Mouse (Mus musculus) heart, postnatal 4 days (tissue): ENCODE measurements around the gene Cd33. TPM values are rescaled to one million over a fixed set of nuclear protein-coding genes. Genes with fewer than 3 reads are reported as not detected.
A peak's percentile ranks its signal among the peaks of the same experiment; 100 is the strongest.

ENCODE experiments used
- DNase-seq: peaks from one replicate; pipeline ENCODE4 v3.0.0; 2021
- total RNA-seq, 2 experiments: library from RNA; stranded (reverse); gene quantifications; 2 replicates each; pipeline ENCODE4 v1.2.3; 2021

Cd33 gene
- total RNA-seq, 2 experiments from 2014 or later = 1.7 to 2.1 TPM

DNA sequence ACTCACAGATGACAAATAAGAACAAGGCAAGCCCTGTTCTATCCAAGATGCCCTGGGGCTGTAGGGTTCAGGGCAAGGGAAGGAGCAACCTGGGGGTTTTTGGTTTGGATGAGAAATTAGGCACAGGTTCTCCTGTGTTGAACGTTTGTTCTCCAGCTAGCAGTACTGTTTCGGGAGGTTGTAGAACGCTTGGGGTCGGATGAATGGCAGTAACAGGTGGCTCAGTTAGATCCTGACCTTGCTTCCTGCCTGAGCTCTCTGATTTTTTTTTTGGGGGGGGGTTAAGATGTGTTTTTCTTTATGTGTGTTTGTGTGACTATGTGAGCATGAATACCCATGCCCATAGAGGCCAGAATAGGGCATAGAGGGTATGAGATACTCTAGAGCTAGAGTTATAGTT is 31.7 kb downstream of the Cd33 start:
- DNase-seq = no peak

- no peak for DNase-seq
These were observed 32.3 kb downstream of the Cd33 start for GRCm38 (mm10) chr7:43511707-43512478.

GRCm38 (mm10) chr7:43495343-43496021 is 48.7 kb downstream of the Cd33 start:
- DNase-seq = peak; percentile 43

DNA sequence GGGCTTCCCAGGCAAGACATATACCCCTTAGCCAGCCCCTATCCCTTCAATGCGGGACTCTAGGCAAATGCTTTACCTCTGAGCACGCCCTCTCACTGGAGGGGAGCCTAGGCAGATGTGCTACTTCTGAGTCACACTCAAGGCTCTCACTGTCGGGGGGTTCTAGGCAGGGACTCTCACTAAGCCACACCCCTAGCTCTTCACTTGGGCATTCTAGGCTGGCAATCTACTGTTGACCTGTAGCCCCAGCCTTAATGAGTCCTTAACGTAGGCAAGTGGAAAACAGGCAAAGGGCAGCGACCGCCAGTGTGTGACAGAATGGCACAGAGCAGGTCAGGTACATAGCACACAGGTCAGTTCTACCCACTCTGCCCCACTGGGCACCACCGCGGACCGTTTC is 53.4 kb downstream of the Cd33 start:
- no peak for DNase-seq

- peak; percentile 31 for DNase-seq
These were observed 54.0 kb downstream of the Cd33 start for GRCm38 (mm10) chr7:43490182-43490584.

DNA sequence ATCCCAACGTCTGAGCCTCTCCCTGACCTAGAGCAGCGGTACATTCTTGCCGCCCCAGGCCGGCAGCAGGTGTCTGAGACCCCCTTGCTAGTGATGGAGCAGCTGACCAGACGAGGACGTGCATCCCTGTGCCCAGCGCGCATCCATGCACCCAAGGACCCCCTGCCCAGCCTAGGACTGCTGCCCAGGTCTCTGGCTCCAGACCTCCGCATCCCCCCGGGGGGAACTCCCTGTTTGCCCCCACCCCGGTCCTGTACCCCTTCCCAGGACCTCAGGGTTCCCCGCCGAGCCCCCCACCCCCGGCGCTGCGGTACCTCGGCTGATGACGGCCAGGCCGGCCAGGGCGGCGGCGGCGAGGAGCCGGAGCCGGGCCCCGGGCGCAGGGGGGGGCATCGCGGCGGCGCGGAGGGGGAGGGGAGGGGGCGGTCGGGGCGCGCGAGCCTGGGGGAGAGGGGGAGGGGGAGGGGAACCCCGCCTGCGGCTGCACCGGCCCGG is 54.5 kb downstream of the Cd33 start, which contains the start of gene Iglon5:
Iglon5 (minus strand) TSS at position 445 of the 495 bp plus-strand sequence.
- DNase-seq = no peak

DNA sequence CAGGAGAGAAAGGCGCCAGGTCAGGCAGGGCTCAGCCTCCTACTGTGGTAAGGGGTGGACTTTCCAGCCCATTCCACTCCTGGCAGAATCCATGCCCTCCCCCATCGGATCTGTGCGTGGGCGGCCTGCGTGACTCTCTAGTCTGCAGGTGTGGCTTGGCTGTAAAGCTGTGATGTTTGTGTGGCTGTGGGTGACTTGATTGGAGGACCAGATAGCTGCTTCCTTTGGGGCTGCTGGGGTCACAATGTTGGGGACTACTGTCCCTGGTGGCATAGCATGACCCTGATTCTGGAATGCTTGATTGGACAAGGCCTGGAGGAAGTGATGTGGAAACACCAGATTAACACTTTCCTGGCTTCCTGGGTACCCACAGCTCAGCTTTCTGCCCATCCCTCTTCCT is 55.6 kb downstream of the Cd33 start:
- no peak for DNase-seq

DNA sequence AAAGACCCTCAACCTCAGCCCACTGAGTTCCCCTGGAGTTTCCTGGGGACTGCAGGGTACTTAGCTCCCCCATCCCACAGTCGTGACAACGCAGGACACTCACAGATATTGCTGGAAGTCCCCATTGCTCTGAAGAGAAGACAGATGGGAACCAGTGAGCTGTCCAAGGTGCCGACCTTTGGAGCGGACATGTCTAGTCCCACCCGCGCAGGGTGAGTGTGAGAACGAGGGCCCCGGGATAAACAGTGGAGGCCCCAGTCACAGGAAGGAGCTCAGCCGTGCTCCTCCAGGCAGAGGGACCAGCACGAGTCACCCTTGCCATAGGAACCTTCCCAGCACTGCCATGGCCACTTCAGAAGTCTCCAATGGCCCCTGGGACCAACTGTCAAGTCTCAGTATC is 61.0 kb downstream of the Cd33 start:
- peak; percentile 37 for DNase-seq

DNA sequence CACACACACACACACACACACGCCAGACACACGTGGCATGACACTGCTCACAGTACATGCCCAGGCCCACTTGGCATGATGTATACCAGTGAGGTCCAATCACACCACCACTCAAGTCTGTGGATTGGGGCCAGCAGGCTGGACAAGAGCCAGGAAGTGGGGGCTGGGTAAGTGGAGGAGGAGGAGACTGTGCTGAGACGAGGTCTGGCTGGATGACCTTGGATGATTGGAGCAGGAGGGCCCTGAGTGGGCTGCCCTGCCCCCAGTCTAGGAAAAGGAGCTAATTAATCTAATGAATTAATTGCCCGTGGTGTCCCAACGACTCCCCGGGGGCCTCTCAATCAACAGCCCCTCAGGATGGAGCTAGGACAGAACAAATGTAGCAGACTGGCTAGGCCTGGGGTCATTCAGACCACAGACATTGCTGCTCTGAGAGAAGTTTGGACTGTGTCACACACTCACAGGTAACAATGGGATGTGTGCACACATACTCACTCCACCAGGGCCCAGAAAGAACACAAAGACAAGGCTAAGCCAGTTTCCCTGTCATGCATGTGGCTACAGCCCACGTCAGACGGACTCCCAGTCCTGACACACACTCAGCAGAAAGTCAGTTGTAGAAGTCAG is 62.0 kb downstream of the Cd33 start:
- DNase-seq = peak; percentile 72

DNA sequence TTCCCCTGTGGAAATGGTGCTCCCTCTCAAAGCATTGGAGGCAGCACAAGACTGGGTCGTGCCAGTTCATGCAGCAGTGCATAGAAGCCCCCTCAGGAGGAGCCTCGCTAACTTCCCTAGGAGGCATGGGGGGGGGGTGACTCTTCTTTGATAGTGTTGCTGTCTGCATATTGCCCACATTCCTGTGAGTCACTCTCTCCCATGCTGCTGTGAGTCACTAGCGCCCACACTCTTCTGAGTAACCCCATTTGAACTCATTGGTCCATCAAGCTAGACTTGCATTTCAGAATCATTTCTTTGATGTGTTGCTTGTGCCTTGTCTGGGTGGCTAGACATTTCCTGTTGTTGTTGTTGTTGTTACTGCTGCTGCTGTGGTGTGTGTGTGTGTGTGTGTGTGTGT is 63.0 kb downstream of the Cd33 start:
- DNase-seq = no peak

DNA sequence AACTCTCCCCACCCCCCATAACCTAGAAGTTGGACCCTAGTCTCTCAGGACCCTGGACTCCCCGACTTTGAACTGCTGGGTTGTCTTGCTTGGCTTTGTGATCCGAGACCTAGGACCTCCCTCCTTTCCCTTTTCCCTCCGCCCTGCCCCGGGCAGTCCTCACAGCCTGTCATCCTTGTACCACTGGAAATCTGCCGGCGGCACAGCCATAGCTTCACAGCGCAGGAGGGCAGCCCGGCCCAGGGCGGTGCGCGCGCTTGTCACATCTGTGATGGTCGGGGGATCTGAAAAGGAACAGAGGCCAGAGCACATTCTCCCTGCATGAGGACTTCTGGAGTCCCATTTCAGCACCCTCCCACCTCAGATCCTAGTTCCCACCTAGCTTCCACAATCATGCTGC is 67.9 kb downstream of the Cd33 start:
- no peak for DNase-seq

- no peak for DNase-seq
These were observed 68.5 kb downstream of the Cd33 start for GRCm38 (mm10) chr7:43475706-43476105.

Other genes starting within 250 kb of the Cd33 start
- gene Zfp715, start 231.1 kb downstream of the Cd33 start, total RNA-seq = 10 to 100 TPM; 13.9 to 15.3 TPM
- gene Siglecf, start 193.1 kb downstream of the Cd33 start, total RNA-seq = under 1 TPM in 1 of 2 experiments, not detected in 1; 0.10 TPM
- gene Siglecg, start 136.2 kb downstream of the Cd33 start, total RNA-seq = under 1 TPM; 0.09 to 0.55 TPM
- not detected for gene Lim2, start 116.8 kb downstream of the Cd33 start, total RNA-seq
- not detected for gene Nkg7, start 107.4 kb downstream of the Cd33 start, total RNA-seq
- not detected for gene Cldnd2, start 103.6 kb downstream of the Cd33 start, total RNA-seq
- 100 to 1,000 TPM; 882 to 955 TPM for gene Etfb, start 100.3 kb downstream of the Cd33 start, total RNA-seq
- gene Gm45233, start 100.3 kb downstream of the Cd33 start, total RNA-seq = 1 to 10 TPM; 2.9 to 3.0 TPM
- 1 to 10 TPM; 4.1 to 6.3 TPM for gene Vsig10l, start 81.3 kb downstream of the Cd33 start, total RNA-seq
- gene Iglon5, start 54.4 kb downstream of the Cd33 start, total RNA-seq = under 1 TPM; 0.29 TPM
- gene 4931406B18Rik, start 38.5 kb downstream of the Cd33 start, total RNA-seq = not detected
- 1 to 10 TPM; 1.0 to 1.1 TPM for gene Zfp658, start 17.8 kb upstream of the Cd33 start, total RNA-seq
- gene Zfp719, start 35.2 kb upstream of the Cd33 start, total RNA-seq = 1 to 10 TPM; 9.4 to 10.0 TPM
- not detected for gene Zfp819, start 62.7 kb upstream of the Cd33 start, total RNA-seq
- not detected for gene Ceacam18, start 90.3 kb upstream of the Cd33 start, total RNA-seq
- under 1 TPM; 0.34 to 0.48 TPM for gene Siglece, start 115.7 kb upstream of the Cd33 start, total RNA-seq
- gene Ctu1, start 127.6 kb upstream of the Cd33 start, total RNA-seq = 1 to 10 TPM; 4.7 to 5.6 TPM
- not detected for gene Klk14, start 146.0 kb upstream of the Cd33 start, total RNA-seq
- gene Klk13, start 168.1 kb upstream of the Cd33 start, total RNA-seq = not detected
- gene Klk12, start 224.5 kb upstream of the Cd33 start, total RNA-seq = not detected
- not detected for gene Klk11, start 230.2 kb upstream of the Cd33 start, total RNA-seq
- gene Klk10, start 236.6 kb upstream of the Cd33 start, total RNA-seq = not detected
- gene Klk9, start 247.5 kb upstream of the Cd33 start, total RNA-seq = not detected